Mouse (Mus musculus) embryonic facial prominence, embryonic 12.5 days (tissue): Measurements from ENCODE around the gene Ugt1a9. TPM values are rescaled to one million over a fixed set of nuclear protein-coding genes. Genes with fewer than 3 reads are reported as not detected.
"Not testable (repeated sequence)": the region's sequence is repeated elsewhere in the genome, so short reads cannot be mapped to it uniquely, and the experiment has no call there.

Source experiments
- ATAC-seq: fragments of 200-750 bp; cut with Nextera tagmentation; 2 replicates; pipeline ENCODE4 v1.8.0; 2017; ENCODE audit not compliant: insufficient number of reproducible peaks, insufficient read depth, low FRiP score, low TSS enrichment
- H3K27ac ChIP-seq: fragments of 300-500 bp; sonication (generic); 2 replicates; pipeline ENCODE4 v1.5.1; 2016; ENCODE audit warnings: mild to moderate bottlenecking
- H3K27me3 ChIP-seq: fragments of 300-500 bp; sonication (generic); 2 replicates; pipeline ENCODE4 v1.6.1; 2016; ENCODE audit warnings: mild to moderate bottlenecking, moderate library complexity
- H3K36me3 ChIP-seq: fragments of 300-500 bp; sonication (generic); 2 replicates; pipeline ENCODE4 v1.6.1; 2016; ENCODE audit warnings: mild to moderate bottlenecking
- H3K4me1 ChIP-seq: fragments of 300-500 bp; sonication (generic); 2 replicates; pipeline ENCODE4 v1.6.1; 2016
- H3K4me2 ChIP-seq: fragments of 300-500 bp; sonication (generic); replicated peaks from 2 replicates; pipeline ENCODE4 v1.6.1; 2016; ENCODE audit warnings: mild to moderate bottlenecking, moderate library complexity
- H3K4me3 ChIP-seq: fragments of 300-500 bp; sonication (generic); 2 replicates; pipeline ENCODE4 v1.5.1; 2016; ENCODE audit warnings: mild to moderate bottlenecking
- H3K9ac ChIP-seq: fragments of 300-500 bp; sonication (generic); 2 replicates; pipeline ENCODE4 v1.6.1; 2016; ENCODE audit warnings: mild to moderate bottlenecking, moderate library complexity
- H3K9me3 ChIP-seq: fragments of 300-500 bp; sonication (generic); 2 replicates; pipeline ENCODE4 v1.6.1; 2016; ENCODE audit warnings: mild to moderate bottlenecking, moderate library complexity
- WGBS: fragments of 180-500 bp; shearing (Covaris S2); methylation state at CpG from one replicate; pipeline ENCODE4 v1.1.7; 2016; 5-methylcytosine and 5-hydroxymethylcytosine counted together
- polyA plus RNA-seq: library from polyadenylated mRNA; unstranded; fragments of >200 nt; fragmentation: Nextera tagmentation; extraction: Ambion mirVana; gene quantifications from 2 replicates; pipeline ENCODE4 v1.2.1, GENCODE M21; 2016

Ugt1a9 gene
- polyA plus RNA-seq, 1 experiment from 2014 or later = not detected

GRCm38 (mm10) chr1:88225301-88225700 is 154.7 kb downstream of the Ugt1a9 start:
- not testable (repeated sequence) for H3K4me3 ChIP-seq, H3K4me2 ChIP-seq, H3K27ac ChIP-seq, H3K4me1 ChIP-seq, ATAC-seq, H3K36me3 ChIP-seq, H3K9ac ChIP-seq, H3K27me3 ChIP-seq
- H3K9me3 ChIP-seq = peaks cover 49% of the 10 kb centered on the region
- WGBS = 36% methylated on average over 2 of the region's 2 CpGs

GRCm38 (mm10) chr1:88225741-88226140 is 155.1 kb downstream of the Ugt1a9 start:
- ATAC-seq = no peak

GRCm38 (mm10) chr1:88226670-88227379 is 156.2 kb downstream of the Ugt1a9 start, which contains the start of gene Mroh2a:
Gene Mroh2a, plus strand, starts transcription at chr1:88226986.
- no peak within 1 kb of the TSS for H3K9ac ChIP-seq
- no peak within 1 kb of the TSS for H3K4me3 ChIP-seq
- 54% methylated on average over 5 of the region's 5 CpGs for WGBS
- H3K9me3 ChIP-seq = peaks cover 64% of the 10 kb centered on the region
- ATAC-seq = no peak
- H3K4me2 ChIP-seq = no peak within 1 kb of the TSS
- no peaks in the 10 kb centered on the region for H3K27me3 ChIP-seq
- no peaks in the 10 kb centered on the region for H3K36me3 ChIP-seq
- H3K27ac ChIP-seq = no peak within 1 kb of the TSS
- H3K4me1 ChIP-seq = no peaks in the 10 kb centered on the region

More at GRCm38 (mm10) chr1:88225741-88226140, 155.1 kb downstream of the Ugt1a9 start:
- Histone ChIP-seq H3K4me2 (no peak overlapping the region), H3K27me3 (no peaks in the 10 kb centered on the region), H3K4me3 (no peak overlapping the region), H3K27ac (no peak overlapping the region), H3K36me3 (no peaks in the 10 kb centered on the region), H3K9me3 (peaks cover 53% of the 10 kb centered on the region), H3K4me1 (no peaks in the 10 kb centered on the region), H3K9ac (no peak overlapping the region)

- no peak for ATAC-seq
- Histone ChIP-seq H3K4me3 (no peak overlapping the region), H3K36me3 (no peaks in the 10 kb centered on the region), H3K9me3 (peaks cover 71% of the 10 kb centered on the region), H3K27me3 (no peaks in the 10 kb centered on the region), H3K4me1 (no peaks in the 10 kb centered on the region), H3K9ac (no peak overlapping the region), H3K27ac (no peak overlapping the region), H3K4me2 (no peak overlapping the region)
- 57% methylated on average over 2 of the region's 2 CpGs for WGBS
Observed at GRCm38 (mm10) chr1:88227482-88227881, 156.9 kb downstream of the Ugt1a9 start.

GRCm38 (mm10) chr1:88228121-88228520 is 157.5 kb downstream of the Ugt1a9 start:
- no peaks in the 10 kb centered on the region for H3K4me1 ChIP-seq
- no peak overlapping the region for H3K4me2 ChIP-seq
- H3K36me3 ChIP-seq = no peaks in the 10 kb centered on the region
- no peaks in the 10 kb centered on the region for H3K27me3 ChIP-seq
- ATAC-seq = no peak
- H3K9ac ChIP-seq = no peak overlapping the region
- no peak overlapping the region for H3K27ac ChIP-seq
- no peak overlapping the region for H3K4me3 ChIP-seq
- peaks cover 77% of the 10 kb centered on the region for H3K9me3 ChIP-seq
- WGBS = 68% methylated on average over 7 of the region's 7 CpGs

GRCm38 (mm10) chr1:88229566-88229965 is 159.0 kb downstream of the Ugt1a9 start:
- Histone ChIP-seq H3K9me3 (peaks cover 92% of the 10 kb centered on the region), H3K27ac (no peak overlapping the region), H3K4me1 (no peaks in the 10 kb centered on the region), H3K36me3 (no peaks in the 10 kb centered on the region), H3K27me3 (no peaks in the 10 kb centered on the region), H3K4me3 (no peak overlapping the region), H3K9ac (no peak overlapping the region), H3K4me2 (no peak overlapping the region)
- WGBS = 77% methylated on average over 3 of the region's 3 CpGs
- no peak for ATAC-seq

- H3K27me3 ChIP-seq = no peaks in the 10 kb centered on the region
- no peak for ATAC-seq
- H3K9ac ChIP-seq = no peak overlapping the region
- H3K4me2 ChIP-seq = no peak overlapping the region
- H3K27ac ChIP-seq = no peak overlapping the region
- peaks cover 96% of the 10 kb centered on the region for H3K9me3 ChIP-seq
- no peak overlapping the region for H3K4me3 ChIP-seq
- WGBS = 86% methylated on average over 5 of the region's 5 CpGs
- no peaks in the 10 kb centered on the region for H3K36me3 ChIP-seq
- no peaks in the 10 kb centered on the region for H3K4me1 ChIP-seq
Observed at GRCm38 (mm10) chr1:88229986-88230385, 159.4 kb downstream of the Ugt1a9 start.

- no peak overlapping the region for H3K4me2 ChIP-seq
- no peak for ATAC-seq
- H3K9ac ChIP-seq = no peak overlapping the region
- peaks cover 98% of the 10 kb centered on the region for H3K9me3 ChIP-seq
- WGBS = 70% methylated on average over 7 of the region's 7 CpGs
- H3K36me3 ChIP-seq = no peaks in the 10 kb centered on the region
- H3K4me1 ChIP-seq = no peaks in the 10 kb centered on the region
- no peak overlapping the region for H3K4me3 ChIP-seq
- H3K27ac ChIP-seq = no peak overlapping the region
- no peaks in the 10 kb centered on the region for H3K27me3 ChIP-seq
Observed at GRCm38 (mm10) chr1:88230421-88230820, 159.8 kb downstream of the Ugt1a9 start.

- ATAC-seq = no peak
- Histone ChIP-seq H3K4me1 (no peaks in the 10 kb centered on the region), H3K9ac (no peak overlapping the region), H3K9me3 (peaks cover 98% of the 10 kb centered on the region), H3K27me3 (no peaks in the 10 kb centered on the region), H3K27ac (no peak overlapping the region), H3K36me3 (no peaks in the 10 kb centered on the region), H3K4me3 (no peak overlapping the region), H3K4me2 (no peak overlapping the region)
- 74% methylated on average over 6 of the region's 6 CpGs for WGBS
Observed at GRCm38 (mm10) chr1:88230981-88231802, 160.6 kb downstream of the Ugt1a9 start.

GRCm38 (mm10) chr1:88231803-88232499 is 161.4 kb downstream of the Ugt1a9 start:
- Histone ChIP-seq H3K27ac (no peak overlapping the region), H3K4me1 (no peaks in the 10 kb centered on the region), H3K36me3 (no peaks in the 10 kb centered on the region), H3K4me3 (no peak overlapping the region), H3K9me3 (peaks cover 96% of the 10 kb centered on the region), H3K4me2 (no peak overlapping the region), H3K27me3 (no peaks in the 10 kb centered on the region), H3K9ac (no peak overlapping the region)
- ATAC-seq = no peak
- 65% methylated on average over 7 of the region's 7 CpGs for WGBS

GRCm38 (mm10) chr1:88232664-88233380 is 162.2 kb downstream of the Ugt1a9 start:
- H3K4me3 ChIP-seq = no peak overlapping the region
- no peak overlapping the region for H3K27ac ChIP-seq
- H3K4me1 ChIP-seq = no peaks in the 10 kb centered on the region
- no peaks in the 10 kb centered on the region for H3K27me3 ChIP-seq
- H3K9me3 ChIP-seq = peaks cover 97% of the 10 kb centered on the region
- ATAC-seq = no peak
- H3K4me2 ChIP-seq = no peak overlapping the region
- 55% methylated on average over 3 of the region's 3 CpGs for WGBS
- H3K36me3 ChIP-seq = no peaks in the 10 kb centered on the region
- no peak overlapping the region for H3K9ac ChIP-seq
